Mouse (Mus musculus) MEL (cell line): ENCODE measurements around the gene Gm10037. TPM values are rescaled to one million over a fixed set of nuclear protein-coding genes. Genes with fewer than 3 reads are reported as not detected.

Source experiments
- DNase-seq: peaks from one replicate; pipeline ENCODE4 v3.0.0; 2011; ENCODE audit warnings: low read depth, low spot score
- H3K27ac ChIP-seq: 2 replicates; pipeline ENCODE4 v1.5.1; 2012; ENCODE audit warnings: low read depth, mild to moderate bottlenecking, control low read depth, low read length, moderate library complexity; ENCODE audit not compliant: control insufficient read depth
- H3K27me3 ChIP-seq, 2 experiments: fragments of 150-350 bp in 1 of 2; sonication (generic) in 1 of 2; 2 replicates each; pipeline ENCODE4 v1.6.1; 2012; ENCODE audit warnings: low read length in 2 of 2, mild to moderate bottlenecking in 2 of 2, improper control_type of control experiment in 1 of 2, moderate library complexity in 1 of 2; ENCODE audit not compliant: insufficient read depth in 2 of 2, control insufficient read depth in 1 of 2
- H3K36me3 ChIP-seq, 2 experiments: 2 replicates each; pipeline ENCODE4 v1.6.1; 2012 to 2014; ENCODE audit warnings: low read length in 2 of 2, improper control_type of control experiment in 1 of 2, inconsistent platforms in 1 of 2, mild to moderate bottlenecking in 1 of 2; ENCODE audit not compliant: insufficient read depth in 2 of 2, control insufficient read depth in 1 of 2
- H3K4me1 ChIP-seq, 2 experiments: fragments of 150-350 bp in 1 of 2; sonication (generic) in 1 of 2; 2 replicates each; pipeline ENCODE4 v1.6.1; 2012; ENCODE audit warnings: low read length in 2 of 2, improper control_type of control experiment in 1 of 2, mild to moderate bottlenecking in 1 of 2; ENCODE audit not compliant: insufficient read depth in 2 of 2, control insufficient read depth in 1 of 2
- H3K4me3 ChIP-seq, 2 experiments: fragments of 150-350 bp in 1 of 2; sonication (generic) in 1 of 2; 2 replicates each; pipeline ENCODE4 v1.5.1; 2012; ENCODE audit warnings: low read depth in 2 of 2, low read length in 2 of 2, mild to moderate bottlenecking in 2 of 2, moderate library complexity in 2 of 2, control low read depth in 1 of 2, improper control_type of control experiment in 1 of 2; ENCODE audit not compliant: control insufficient read depth in 1 of 2, insufficient read depth in 1 of 2
- H3K79me2 ChIP-seq: 2 replicates; pipeline ENCODE4 v1.6.1; 2012; ENCODE audit warnings: mild to moderate bottlenecking, low read length, moderate library complexity; ENCODE audit not compliant: control insufficient read depth, poor library complexity, insufficient read depth
- H3K9ac ChIP-seq: 2 replicates; pipeline ENCODE4 v1.6.1; 2012; ENCODE audit warnings: low read depth, mild to moderate bottlenecking, control low read depth, low read length, moderate library complexity; ENCODE audit not compliant: control insufficient read depth, poor library complexity, severe bottlenecking
- H3K9me3 ChIP-seq: fragments of 150-350 bp; sonication (generic); replicated peaks from 2 replicates; pipeline ENCODE4 v1.6.1; 2012; ENCODE audit warnings: mild to moderate bottlenecking, low read length, improper control_type of control experiment, moderate library complexity; ENCODE audit not compliant: insufficient read depth
- CTCF ChIP-seq, 3 experiments: IDR thresholded peaks in 2 of 3; conservative IDR thresholded peaks in 1 of 3; 2 replicates each; pipeline ENCODE4 v1.5.1; 2011 to 2012; ENCODE audit warnings: low read length in 3 of 3, low read depth in 2 of 3, mild to moderate bottlenecking in 2 of 3, improper control_type of control experiment in 1 of 3, inconsistent platforms in 1 of 3, mixed read lengths in 1 of 3, moderate library complexity in 1 of 3; ENCODE audit not compliant: control insufficient read depth in 1 of 3, insufficient read depth in 1 of 3, poor library complexity in 1 of 3, severe bottlenecking in 1 of 3
- EP300 ChIP-seq, 2 experiments: IDR thresholded peaks; 2 replicates each; pipeline ENCODE4 v1.6.1; 2011; ENCODE audit warnings: improper control_type of control experiment in 2 of 2, low read length in 2 of 2, low read depth in 1 of 2, mild to moderate bottlenecking in 1 of 2
- HCFC1 ChIP-seq: IDR thresholded peaks from 2 replicates; pipeline ENCODE4 v1.6.1; 2012; ENCODE audit warnings: low read depth, mild to moderate bottlenecking, inconsistent platforms, low read length, improper control_type of control experiment, moderate library complexity
- MAZ ChIP-seq: IDR thresholded peaks from 2 replicates; pipeline ENCODE4 v1.6.1; 2012; ENCODE audit warnings: low read depth, mild to moderate bottlenecking, inconsistent platforms, low read length, improper control_type of control experiment
- MYB ChIP-seq: IDR thresholded peaks from 2 replicates; pipeline ENCODE4 v1.6.1; 2011; ENCODE audit warnings: mild to moderate bottlenecking, low read depth, low read length, improper control_type of control experiment
- POLR2A ChIP-seq, 2 experiments: IDR thresholded peaks; 2 replicates each; pipeline ENCODE4 v1.6.1; 2011 to 2012; ENCODE audit warnings: low read length in 2 of 2, mild to moderate bottlenecking in 2 of 2, control low read depth in 1 of 2, improper control_type of control experiment in 1 of 2, low read depth in 1 of 2, moderate library complexity in 1 of 2; ENCODE audit not compliant: control insufficient read depth in 1 of 2, insufficient read depth in 1 of 2, poor library complexity in 1 of 2
- POLR2AphosphoS5 ChIP-seq: IDR thresholded peaks from 2 replicates; pipeline ENCODE4 v1.6.1; 2012; ENCODE audit warnings: low read depth, borderline replicate concordance, mild to moderate bottlenecking, inconsistent platforms, low read length, moderate library complexity, mixed read lengths
- RAD21 ChIP-seq: IDR thresholded peaks from 2 replicates; pipeline ENCODE4 v1.6.1; 2011; ENCODE audit warnings: mild to moderate bottlenecking, low read depth, low read length, improper control_type of control experiment
- SMC3 ChIP-seq: IDR thresholded peaks from 2 replicates; pipeline ENCODE4 v1.6.1; 2011; ENCODE audit warnings: low read depth, low read length, improper control_type of control experiment
- ZC3H11A ChIP-seq: IDR thresholded peaks from 2 replicates; pipeline ENCODE4 v1.6.1; 2012; ENCODE audit warnings: low read depth, mild to moderate bottlenecking, inconsistent platforms, low read length, improper control_type of control experiment
- ZMIZ1 ChIP-seq: IDR thresholded peaks from 2 replicates; pipeline ENCODE4 v1.6.1; 2012; ENCODE audit warnings: low read depth, mild to moderate bottlenecking, inconsistent platforms, low read length, improper control_type of control experiment, moderate library complexity
- polyA plus RNA-seq, 2 experiments: library from polyadenylated mRNA; stranded (reverse) in 1 of 2; unstranded in 1 of 2; fragments of >175 nt in 1 of 2; fragments of >200 nt in 1 of 2; gene quantifications; 2 replicates each; pipeline versions ENCODE4 v1.2.1 to v1.2.4; 2012; ENCODE audit warnings: low replicate concordance in 2 of 2, low read depth in 1 of 2; ENCODE audit not compliant: insufficient read length in 2 of 2, insufficient read depth in 1 of 2, missing spikeins in 1 of 2
- total RNA-seq: library from RNA; depleted of rRNA; stranded (reverse); fragments of 300-350 nt; gene quantifications from 2 replicates; pipeline ENCODE4 v1.2.3, GENCODE M21; 2012

Gene Gm10037
- total and polyA plus RNA-seq, 3 experiments = not detected

- H3K4me3 ChIP-seq = peak overlapping the region in 1 of 2 experiments; percentile 15; a peak in 1 of 4 replicates
- H3K9ac ChIP-seq = no peak overlapping the region
- no peaks in the 10 kb centered on the region for H3K36me3 ChIP-seq
Measured at GRCm38 (mm10) chr13:67844119-67844852, 13.4 kb downstream of the Gm10037 start.

GRCm38 (mm10) chr13:67844853-67845194, 13.9 kb downstream of the Gm10037 start:
- no peaks in the 10 kb centered on the region for H3K79me2 ChIP-seq
- peaks cover 0 to 3% of the 10 kb centered on the region in 2 experiments; a peak in 1 of 4 replicates for H3K4me1 ChIP-seq
- no peak overlapping the region for H3K27ac ChIP-seq
- no peak overlapping the region for H3K9ac ChIP-seq
- TF ChIP-seq HCFC1 (no peak), SMC3 (no peak), EP300 (IDR thresholded peaks at IDR 0.05; ENCODE audit: low read depth in 1 of 2, low read length in 2 of 2) (no peak)
- H3K27me3 ChIP-seq = no peaks in the 10 kb centered on the region
- H3K9me3 ChIP-seq = no peaks in the 10 kb centered on the region
- no peak overlapping the region for H3K4me3 ChIP-seq
- DNase-seq = no peak
- no peaks in the 10 kb centered on the region for H3K36me3 ChIP-seq

More at GRCm38 (mm10) chr13:67844119-67844852, 13.4 kb downstream of the Gm10037 start:
- peak; percentile 57 for DNase-seq
- Histone ChIP-seq H3K79me2 (no peaks in the 10 kb centered on the region), H3K27me3 (no peaks in the 10 kb centered on the region), H3K4me1 (peaks cover 0 to 3% of the 10 kb centered on the region in 2 experiments; a peak in 1 of 4 replicates), H3K27ac (no peak overlapping the region), H3K9me3 (no peaks in the 10 kb centered on the region)
- TF ChIP-seq ZC3H11A (peak; percentile 34; the same call in 1 of the 2 replicates), CTCF (IDR thresholded peaks at IDR 0.05 in 2 of 3, conservative IDR thresholded peaks at IDR 0.05 in 1 of 3; ENCODE audit: control insufficient read depth in 1 of 3, insufficient read depth in 1 of 3, low read depth in 2 of 3, low read length in 3 of 3, poor library complexity in 1 of 3, severe bottlenecking in 1 of 3) (peak; percentile 26 to 58 (median 30); a peak in 4 of 6 replicates), SMC3 (peak; percentile 68), MYB (no peak), RAD21 (peak; percentile 73), POLR2AphosphoS5 (no peak)

GRCm38 (mm10) chr13:67850361-67850760, 19.5 kb downstream of the Gm10037 start:
- TF ChIP-seq POLR2AphosphoS5 = no peak
- TF ChIP-seq POLR2A (IDR thresholded peaks at IDR 0.05; ENCODE audit: control insufficient read depth in 1 of 2, insufficient read depth in 1 of 2, low read depth in 1 of 2, low read length in 2 of 2, poor library complexity in 1 of 2) = no peak
- TF ChIP-seq MAZ = no peak
- TF ChIP-seq ZMIZ1 = no peak
- Histone ChIP-seq H3K9me3 (no peaks in the 10 kb centered on the region), H3K4me1 (no peaks in the 10 kb centered on the region), H3K27me3 (no peaks in the 10 kb centered on the region), H3K79me2 (no peaks in the 10 kb centered on the region), H3K4me3 (no peak overlapping the region), H3K9ac (no peak overlapping the region), H3K36me3 (no peaks in the 10 kb centered on the region), H3K27ac (no peak overlapping the region)
- DNase-seq = no peak
